Mouse (Mus musculus) kidney, adult 2 months (tissue): ENCODE measurements around the gene Fry. TPM values are rescaled to one million over a fixed set of nuclear protein-coding genes. Genes with fewer than 3 reads are reported as not detected.

Experiments
- DNase-seq: peaks from one replicate; pipeline ENCODE4 v3.0.0; 2021
- H3K27ac ChIP-seq: fragments of 200-500 bp; 2 replicates; pipeline ENCODE4 v1.5.1; 2012; ENCODE audit warnings: low read depth, low read length, control low read depth, inconsistent platforms; ENCODE audit not compliant: insufficient read depth
- H3K27me3 ChIP-seq: fragments of 200-500 bp; replicated peaks from 2 replicates; pipeline ENCODE4 v1.6.1; 2012; ENCODE audit warnings: mild to moderate bottlenecking, moderate library complexity, low read length, inconsistent platforms; ENCODE audit not compliant: control insufficient read depth, insufficient read depth
- H3K36me3 ChIP-seq: fragments of 200-500 bp; 2 replicates; pipeline ENCODE4 v1.6.1; 2012; ENCODE audit warnings: mild to moderate bottlenecking, moderate library complexity, low read length, inconsistent platforms; ENCODE audit not compliant: control insufficient read depth, insufficient read depth
- H3K4me1 ChIP-seq: fragments of 200-500 bp; 2 replicates; pipeline ENCODE4 v1.6.1; 2011; ENCODE audit warnings: low read length; ENCODE audit not compliant: control insufficient read depth, insufficient read depth
- H3K4me3 ChIP-seq: fragments of 200-500 bp; 2 replicates; pipeline ENCODE4 v1.5.1; 2011; ENCODE audit warnings: mild to moderate bottlenecking, low read depth, low read length, control low read depth; ENCODE audit not compliant: insufficient read depth
- CTCF ChIP-seq: fragments of 200-500 bp; conservative IDR thresholded peaks from 2 replicates; pipeline ENCODE4 v1.5.1; 2011; ENCODE audit warnings: low read depth, mild to moderate bottlenecking, control low read depth, low read length, moderate library complexity, mixed read lengths; ENCODE audit not compliant: insufficient read depth, insufficient read length
- POLR2A ChIP-seq: fragments of 200-500 bp; IDR thresholded peaks from one replicate; pipeline ENCODE4 v1.6.1; 2011; ENCODE audit warnings: low read depth, low read length, control low read depth
- WGBS: fragments of 180-500 bp; shearing (Covaris S2); methylation state at CpG from one replicate; pipeline ENCODE4 v1.1.7; 2018; 5-methylcytosine and 5-hydroxymethylcytosine counted together
- polyA plus RNA-seq: library from polyadenylated mRNA; depleted of rRNA; stranded (reverse); fragments of >200 nt; gene quantifications from 2 replicates; pipeline ENCODE4 v1.2.3, GENCODE M21; 2012

Gene Fry
- polyA plus RNA-seq, 1 experiment: 12.9 TPM

GRCm38 (mm10) chr5:150146612-150147011 lies 28.2 kb downstream of the Fry start:
- DNase-seq: no peak
- no peaks in the 10 kb centered on the region for H3K4me1 ChIP-seq
- no peak overlapping the region for H3K27ac ChIP-seq
- H3K36me3 ChIP-seq: no peaks in the 10 kb centered on the region
- no peaks in the 10 kb centered on the region for H3K27me3 ChIP-seq
- no peak for TF ChIP-seq POLR2A
- no peak for TF ChIP-seq CTCF
- H3K4me3 ChIP-seq: no peak overlapping the region
- WGBS: 87% methylated on average over 4 of the region's 4 CpGs

GRCm38 (mm10) chr5:150149725-150150124 lies 31.3 kb downstream of the Fry start:
- Histone ChIP-seq H3K36me3 (no peaks in the 10 kb centered on the region), H3K27ac (no peak overlapping the region), H3K27me3 (no peaks in the 10 kb centered on the region), H3K4me3 (no peak overlapping the region), H3K4me1 (no peaks in the 10 kb centered on the region)
- DNase-seq: no peak
- no peak for TF ChIP-seq CTCF
- TF ChIP-seq POLR2A: no peak
- 78% methylated on average over 11 of the region's 11 CpGs for WGBS

DNA sequence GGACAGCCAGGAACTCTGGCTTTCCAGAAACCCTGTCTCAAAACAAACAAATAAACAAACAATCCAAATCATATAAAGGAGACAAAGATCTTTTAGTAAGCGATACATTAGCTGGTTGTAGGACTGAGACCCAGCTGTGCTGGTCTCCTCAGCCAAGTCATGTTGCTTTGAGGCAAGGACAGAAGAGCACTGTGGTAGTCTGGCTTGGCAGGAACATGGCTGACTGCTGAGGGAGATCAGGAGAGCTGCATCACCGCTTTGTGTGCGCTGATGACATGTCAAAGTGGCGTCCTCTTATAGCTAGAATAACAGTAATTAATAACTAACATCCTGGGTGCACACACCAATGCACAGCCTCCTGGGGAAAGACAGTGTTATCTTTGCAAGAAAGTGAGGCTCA lies 32.5 kb downstream of the Fry start:
- H3K27me3 ChIP-seq: no peaks in the 10 kb centered on the region
- no peak overlapping the region for H3K27ac ChIP-seq
- H3K4me3 ChIP-seq: no peak overlapping the region
- 76% methylated on average over 4 of the region's 4 CpGs for WGBS
- H3K36me3 ChIP-seq: no peaks in the 10 kb centered on the region
- no peak for DNase-seq
- TF ChIP-seq CTCF (no peak), POLR2A (no peak)
- H3K4me1 ChIP-seq: no peaks in the 10 kb centered on the region

DNA sequence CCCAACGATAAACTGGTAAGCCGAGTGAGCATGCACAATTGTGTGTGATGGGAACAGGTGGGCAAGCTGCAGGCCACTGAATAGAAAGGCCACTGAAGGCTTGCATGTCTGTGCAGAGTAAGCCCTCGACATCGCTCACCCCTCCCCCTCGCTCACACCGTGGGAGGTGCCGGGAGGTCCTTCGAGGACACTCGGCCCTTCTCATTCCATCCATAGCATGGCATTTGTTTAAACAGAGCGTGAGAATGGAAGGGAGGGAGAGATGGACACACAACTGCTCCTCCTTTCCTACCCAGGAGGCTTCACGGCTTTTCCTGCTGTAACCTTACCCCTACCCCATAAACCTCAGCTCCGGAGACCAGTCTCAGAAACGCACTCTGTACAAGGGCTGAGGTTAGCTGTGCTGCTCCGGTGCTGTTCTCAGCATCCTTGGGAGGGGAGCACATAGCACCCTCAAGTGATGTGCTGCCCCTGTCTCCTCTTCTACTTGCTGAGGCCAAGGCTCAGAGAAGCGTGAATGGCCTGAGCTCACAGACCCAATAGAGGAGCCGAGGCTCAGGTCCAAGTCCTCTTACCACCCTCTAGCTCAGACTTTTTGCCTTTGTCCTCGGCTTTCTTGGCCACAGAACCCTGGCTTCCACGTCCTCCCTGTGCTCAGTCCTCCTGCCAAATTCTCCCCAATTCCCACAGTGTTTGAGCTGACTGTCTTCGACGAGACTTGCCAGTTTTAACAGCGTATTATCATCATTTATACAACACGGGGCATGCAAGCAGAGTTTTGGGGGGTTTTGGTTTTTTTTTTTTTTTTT lies 33.8 kb downstream of the Fry start:
- Histone ChIP-seq H3K4me1 (no peaks in the 10 kb centered on the region), H3K27ac (no peak overlapping the region), H3K36me3 (no peaks in the 10 kb centered on the region), H3K27me3 (no peaks in the 10 kb centered on the region), H3K4me3 (no peak overlapping the region)
- WGBS: 47% methylated on average over 22 of the region's 22 CpGs
- TF ChIP-seq POLR2A (no peak), CTCF (no peak)
- DNase-seq: no peak

DNA sequence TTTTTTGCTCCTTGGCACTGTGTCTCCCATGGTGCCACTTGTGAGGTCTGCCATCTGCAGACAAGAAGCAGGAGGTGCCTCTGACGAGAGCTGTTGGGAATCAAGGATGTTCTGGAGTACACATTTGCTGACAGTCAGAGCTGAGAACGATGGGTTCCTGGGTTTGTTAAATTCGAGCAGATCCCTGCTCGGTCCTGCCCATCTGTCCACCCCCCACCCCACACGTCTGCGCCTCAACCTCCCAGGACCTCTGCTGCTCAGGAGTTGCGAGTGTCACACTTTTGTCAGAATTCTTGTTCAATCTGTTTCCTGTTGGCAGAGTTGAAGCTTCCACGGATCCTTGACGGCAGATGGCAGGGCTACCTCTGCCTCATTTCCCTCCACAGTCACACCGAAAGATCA lies 34.4 kb downstream of the Fry start:
- no peaks in the 10 kb centered on the region for H3K36me3 ChIP-seq
- no peak for TF ChIP-seq POLR2A
- TF ChIP-seq CTCF: no peak
- H3K27me3 ChIP-seq: no peaks in the 10 kb centered on the region
- DNase-seq: no peak
- H3K4me1 ChIP-seq: no peaks in the 10 kb centered on the region
- WGBS: 65% methylated on average over 10 of the region's 10 CpGs
- no peak overlapping the region for H3K27ac ChIP-seq
- H3K4me3 ChIP-seq: no peak overlapping the region

DNA sequence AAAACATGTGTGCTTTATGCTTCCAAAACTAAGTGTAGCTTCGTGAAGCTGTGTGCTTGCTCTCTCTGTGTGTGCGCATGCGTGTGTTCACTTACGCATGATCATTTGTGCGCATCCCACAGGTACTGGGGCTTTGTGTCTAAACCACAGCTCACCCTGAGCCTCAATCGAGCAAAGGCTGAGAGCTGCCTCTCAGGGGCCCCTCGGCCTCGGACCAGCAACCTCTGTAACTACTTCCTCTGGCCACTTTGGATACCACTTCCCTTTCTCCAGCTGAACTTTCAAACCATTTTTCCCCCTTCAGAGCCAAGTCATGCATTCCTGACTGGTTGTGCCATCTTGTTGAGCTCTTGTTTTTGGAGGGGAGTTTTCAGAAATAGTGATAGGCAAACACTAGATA lies 36.9 kb downstream of the Fry start:
- Histone ChIP-seq H3K27me3 (no peaks in the 10 kb centered on the region), H3K27ac (no peak overlapping the region), H3K4me3 (no peak overlapping the region), H3K36me3 (no peaks in the 10 kb centered on the region), H3K4me1 (no peaks in the 10 kb centered on the region)
- TF ChIP-seq CTCF: no peak
- no peak for TF ChIP-seq POLR2A
- DNase-seq: no peak
- 90% methylated on average over 8 of the region's 8 CpGs for WGBS

- Histone ChIP-seq H3K27me3 (no peaks in the 10 kb centered on the region), H3K36me3 (no peaks in the 10 kb centered on the region), H3K27ac (no peak overlapping the region), H3K4me3 (no peak overlapping the region), H3K4me1 (no peaks in the 10 kb centered on the region)
- DNase-seq: no peak
- 77% methylated on average over 16 of the region's 16 CpGs for WGBS
- TF ChIP-seq POLR2A: no peak
- TF ChIP-seq CTCF: no peak
Observed at GRCm38 (mm10) chr5:150156063-150156786, 37.8 kb downstream of the Fry start.
